Mouse (Mus musculus) layer of hippocampus, adult 8-10 months (tissue): Measurements from ENCODE around the gene Myl10. TPM values are rescaled to one million over a fixed set of nuclear protein-coding genes. Genes with fewer than 3 reads are reported as not detected.
"Not testable (repeated sequence)": the region's sequence is repeated elsewhere in the genome, so short reads cannot be mapped to it uniquely, and the experiment has no call there.

Source experiments
- DNase-seq, 2 experiments: peaks; one replicate each; pipeline ENCODE4 v3.0.0; 2022; ENCODE audit warnings: low spot score in 2 of 2
- total RNA-seq, 4 experiments: library from RNA; stranded (reverse); gene quantifications; 2 replicates each; pipeline ENCODE4 v1.2.4; 2022

The Myl10 gene
- total RNA-seq, 4 experiments from 2014 or later, result not detected

- DNase-seq, result no peak
These were observed 11.2 kb downstream of the Myl10 start for GRCm38 (mm10) chr5:136704151-136704550.

GRCm38 (mm10) chr5:136705532-136705931 is 12.6 kb downstream of the Myl10 start:
- DNase-seq, result no peak

- DNase-seq, result peak; percentile 27 to 72
These were observed 13.9 kb downstream of the Myl10 start for GRCm38 (mm10) chr5:136706803-136707202.

GRCm38 (mm10) chr5:136708116-136708515 is 15.2 kb downstream of the Myl10 start:
- no peak for DNase-seq

GRCm38 (mm10) chr5:136710742-136711141 is 17.8 kb downstream of the Myl10 start:
- DNase-seq, result no peak

GRCm38 (mm10) chr5:136714232-136714875 is 21.4 kb downstream of the Myl10 start:
- DNase-seq, result no peak

- DNase-seq, result no peak
These were observed 21.9 kb downstream of the Myl10 start for GRCm38 (mm10) chr5:136714879-136715278.

GRCm38 (mm10) chr5:136716696-136717572 is 24.0 kb downstream of the Myl10 start:
- DNase-seq, result no peak

- DNase-seq, result no peak
These were observed 24.6 kb downstream of the Myl10 start for GRCm38 (mm10) chr5:136717573-136717854.

- DNase-seq, result no peak
These were observed 25.7 kb downstream of the Myl10 start for GRCm38 (mm10) chr5:136718656-136719055.

- DNase-seq, result peak in 1 of 2 experiments; percentile 14
These were observed 28.6 kb downstream of the Myl10 start for GRCm38 (mm10) chr5:136721596-136721995.

GRCm38 (mm10) chr5:136726271-136726670 is 33.3 kb downstream of the Myl10 start:
- not testable (repeated sequence) for DNase-seq

GRCm38 (mm10) chr5:136738918-136739317 is 46.0 kb downstream of the Myl10 start:
- no peak for DNase-seq

GRCm38 (mm10) chr5:136746596-136746995 is 53.6 kb downstream of the Myl10 start:
- no peak for DNase-seq

Other genes with a start within 250 kb of the Myl10 start
- gene Cux1, start 125.7 kb upstream of the Myl10 start, total RNA-seq, result 10 to 100 TPM; 37.3 to 53.2 (median 46.7) TPM
- gene Col26a1, start 190.1 kb downstream of the Myl10 start, total RNA-seq, result 1 to 10 TPM; 4.0 to 4.7 (median 4.5) TPM
- gene Ift22, start 215.0 kb downstream of the Myl10 start, total RNA-seq, result 10 to 100 TPM; 70.1 to 86.2 (median 80.7) TPM